Mouse (Mus musculus) heart, postnatal 0 days (tissue): ENCODE data around the gene Troap.

Source experiments
- CTCF ChIP-seq: IDR thresholded peaks from 2 replicates; pipeline ENCODE4 v1.5.1; 2016; ENCODE audit warnings: antibody characterized with exemption, control low read depth, low read depth
- EP300 ChIP-seq: IDR thresholded peaks from 2 replicates; pipeline ENCODE4 v1.6.1; 2016; ENCODE audit warnings: antibody characterized with exemption, low read depth

- TF ChIP-seq CTCF (no peak), EP300 (no peak)
Measured at GRCm38 (mm10) chr15:99116539-99116938, 42.2 kb downstream of the Troap start.
